Mouse (Mus musculus) large intestine, adult 2 months (tissue): ENCODE data around the gene Rrp36. TPM values are rescaled to one million over a fixed set of nuclear protein-coding genes. Genes with fewer than 3 reads are reported as not detected.

ENCODE experiments used
- DNase-seq: peaks from one replicate; pipeline ENCODE4 v3.0.0-alpha.2; 2012; ENCODE audit warnings: low read depth, low spot score
- WGBS: fragments of 180-500 bp; shearing (Covaris S2); methylation state at CpG from one replicate; pipeline ENCODE4 v1.1.7; 2018; 5-methylcytosine and 5-hydroxymethylcytosine counted together
- polyA plus RNA-seq: library from polyadenylated mRNA; depleted of rRNA; stranded (reverse); fragments of >200 nt; gene quantifications from 2 replicates; pipeline ENCODE4 v1.2.3, GENCODE M21; 2012; rRNA removed

The Rrp36 gene
- polyA plus RNA-seq, 1 experiment = 42.4 TPM

DNA sequence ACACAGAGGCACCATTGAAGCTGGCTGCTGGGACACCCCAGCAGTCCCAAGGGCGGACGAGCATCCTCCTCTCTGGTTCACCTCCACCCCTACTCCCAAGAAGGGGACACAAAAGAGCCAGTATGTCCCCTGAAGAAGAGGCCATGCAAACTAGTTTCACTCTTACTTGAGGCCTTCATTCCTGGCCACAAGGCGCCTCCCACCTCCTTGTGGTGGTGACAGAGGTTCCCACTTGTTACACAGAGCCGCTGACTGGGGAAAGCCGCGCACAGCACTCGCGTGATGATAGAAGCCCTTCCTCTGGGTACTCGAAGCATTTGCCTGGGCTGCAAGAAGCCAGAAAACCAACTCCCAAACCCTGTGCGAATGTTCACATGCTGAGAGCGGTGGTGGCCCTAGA, 51.9 kb downstream of the Rrp36 start:
- no peak for DNase-seq
- WGBS = 81% methylated on average over 11 of the region's 11 CpGs

DNA sequence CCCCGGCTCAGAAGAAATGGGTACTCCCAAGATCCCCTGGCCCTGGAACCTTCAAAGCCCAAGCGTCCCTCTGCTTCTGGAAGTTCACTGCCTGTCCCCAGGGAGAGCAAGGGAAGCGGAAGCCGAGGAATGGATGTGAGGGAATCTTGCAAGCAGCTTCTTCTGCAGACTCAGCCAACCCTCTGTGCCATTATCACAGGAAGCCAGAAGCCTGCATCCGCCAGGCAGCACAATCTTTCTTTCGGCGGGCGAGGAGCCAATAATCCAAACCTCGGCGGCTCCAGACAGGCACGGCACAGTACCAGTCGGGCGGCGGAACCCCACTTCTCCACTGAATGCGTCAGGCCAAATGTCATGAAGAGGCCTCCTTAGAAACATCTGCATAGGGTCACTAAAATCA, 52.8 kb downstream of the Rrp36 start:
- no peak for DNase-seq
- 66% methylated on average over 15 of the region's 15 CpGs for WGBS

DNA sequence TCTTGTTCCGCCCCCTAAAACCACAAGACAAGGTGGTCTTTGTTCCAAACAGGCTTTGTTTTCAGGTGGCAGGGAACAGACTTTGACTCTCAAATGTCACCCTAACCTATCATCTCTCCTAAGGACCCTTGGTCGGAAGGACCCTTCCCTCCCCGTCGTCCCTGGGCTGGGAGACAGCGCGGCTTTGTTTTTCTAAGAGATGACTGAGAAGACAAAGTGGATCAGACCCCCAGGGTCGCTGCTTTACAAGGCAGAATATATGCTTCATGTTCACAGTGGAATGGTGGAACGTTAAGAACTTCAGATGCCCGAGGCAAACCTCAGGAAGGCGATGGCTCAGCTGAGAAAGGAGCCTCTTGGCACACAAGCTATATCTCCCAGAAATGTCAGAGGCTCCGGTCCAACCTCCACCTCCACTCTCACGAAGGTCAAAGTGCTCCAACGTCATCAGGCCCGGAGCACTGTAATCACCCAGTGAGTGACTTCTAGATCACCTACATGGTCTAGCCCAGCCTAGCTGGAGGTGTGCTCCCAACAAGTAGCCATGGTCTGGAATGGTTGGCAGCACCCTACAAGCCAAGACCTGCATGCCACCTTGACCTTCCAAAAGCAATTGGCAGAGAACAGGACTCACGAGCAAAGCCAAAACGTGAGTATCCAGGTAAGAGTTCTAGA, 54.3 kb downstream of the Rrp36 start:
- no peak for DNase-seq
- 55% methylated on average over 16 of the region's 16 CpGs for WGBS

DNA sequence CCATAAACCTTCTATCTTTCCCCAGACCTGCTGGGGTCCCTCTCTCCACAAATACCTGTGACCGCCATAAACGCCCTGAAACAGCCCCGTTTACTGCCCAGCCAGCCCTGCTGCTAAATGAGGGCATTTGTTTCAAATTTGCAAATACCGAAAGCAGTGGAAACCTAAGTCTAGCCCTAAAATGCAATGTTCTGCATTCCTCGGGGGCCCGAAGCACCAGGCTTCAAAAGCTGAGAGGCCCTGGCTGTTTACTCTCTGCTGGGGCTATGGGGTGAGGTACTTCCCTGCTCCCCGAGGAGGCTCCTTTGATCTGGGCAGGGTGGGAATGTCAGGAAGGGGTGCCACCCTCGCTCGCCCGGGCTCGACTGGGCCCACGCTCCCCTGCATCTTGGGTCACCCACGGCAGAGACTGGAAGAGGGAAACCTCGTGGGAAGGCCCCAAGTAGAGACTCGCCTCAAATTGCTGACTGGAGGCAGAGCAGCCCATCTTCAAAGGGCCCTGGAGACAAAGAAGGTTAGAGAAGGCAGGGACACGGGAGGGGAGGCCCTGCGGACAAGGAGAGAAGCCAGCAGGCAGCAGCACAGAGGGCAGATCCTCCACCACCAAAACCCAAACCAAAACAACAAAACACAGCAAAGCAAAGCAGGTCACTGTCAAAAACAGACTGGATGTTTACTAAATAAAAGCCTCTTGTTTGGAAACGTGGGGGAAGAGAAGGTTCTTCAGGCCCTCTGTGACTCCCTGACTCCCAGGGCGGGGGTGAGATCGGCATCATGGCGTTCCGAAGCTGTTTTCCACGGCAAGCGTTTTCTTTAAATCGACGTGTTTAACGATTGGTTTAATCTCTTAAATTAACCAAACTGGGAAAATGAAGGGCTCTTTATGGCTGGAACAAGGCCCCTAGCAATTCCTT, 55.1 kb downstream of the Rrp36 start:
- DNase-seq = no peak
- 39% methylated on average over 27 of the region's 27 CpGs for WGBS

DNA sequence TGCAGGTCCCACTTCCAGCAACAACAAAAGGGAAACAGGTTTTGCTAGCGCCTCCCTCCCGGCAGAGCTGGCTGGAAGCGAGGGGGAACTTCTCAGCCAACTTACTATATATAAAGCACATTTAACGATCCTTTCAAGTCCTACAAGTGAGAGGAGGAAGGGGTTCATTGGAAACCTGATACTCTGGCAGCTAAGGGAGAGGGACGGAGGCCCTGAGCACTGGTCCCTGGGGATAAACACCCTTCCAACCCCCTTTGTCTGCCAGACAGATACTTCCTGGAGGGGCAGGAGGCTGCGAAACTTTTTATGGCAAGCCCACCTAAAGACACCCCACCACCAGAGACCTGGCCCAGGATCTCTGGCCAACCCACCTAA, 55.8 kb downstream of the Rrp36 start:
- no peak for DNase-seq
- WGBS = 45% methylated on average over 6 of the region's 6 CpGs

DNA sequence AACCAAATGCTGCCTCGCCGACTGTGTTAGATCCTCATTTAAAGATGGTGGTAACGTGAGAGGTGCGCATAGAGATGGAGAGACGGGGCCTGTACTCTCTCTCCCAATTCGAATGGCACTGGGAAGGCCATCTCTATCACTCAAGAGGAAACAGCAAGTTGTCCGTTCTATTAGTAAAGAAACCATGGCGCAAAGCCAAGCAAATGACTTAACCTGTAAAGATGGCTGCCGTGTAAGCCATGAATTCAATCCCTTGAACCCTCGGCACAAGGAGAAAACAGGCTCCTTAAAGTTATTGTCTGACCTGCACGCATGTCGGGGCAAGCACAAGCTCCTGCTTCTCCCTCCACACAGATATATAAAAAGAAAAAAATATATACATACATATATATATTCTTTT, 56.4 kb downstream of the Rrp36 start:
- 59% methylated on average over 12 of the region's 12 CpGs for WGBS
- no peak for DNase-seq

Other genes with a start within 250 kb of the Rrp36 start
- gene Crip3, start 245.4 kb downstream of the Rrp36 start, polyA plus RNA-seq = 0.60 and 0.83 TPM in 2 replicates
- gene Slc22a7, start 235.9 kb downstream of the Rrp36 start, polyA plus RNA-seq = not detected in 2 replicates
- 0.11 and 0.15 TPM in 2 replicates for gene Ttbk1, start 186.7 kb downstream of the Rrp36 start, polyA plus RNA-seq
- gene Dnph1, start 177.6 kb downstream of the Rrp36 start, polyA plus RNA-seq = 7.1 and 8.1 TPM in 2 replicates
- 4.1 and 6.1 TPM in 2 replicates for gene Cul9, start 128.0 kb downstream of the Rrp36 start, polyA plus RNA-seq
- 120 and 129 TPM in 2 replicates for gene Srf, start 118.2 kb downstream of the Rrp36 start, polyA plus RNA-seq
- 6.6 and 7.1 TPM in 2 replicates for gene Ptk7, start 44.8 kb downstream of the Rrp36 start, polyA plus RNA-seq
- gene Klc4, start 28.3 kb downstream of the Rrp36 start, polyA plus RNA-seq = 80.8 and 113 TPM in 2 replicates
- gene Mrpl2, start 28.1 kb downstream of the Rrp36 start, polyA plus RNA-seq = 73.1 and 99.3 TPM in 2 replicates
- 7.7 and 8.5 TPM in 2 replicates for gene Cul7, start 24.0 kb downstream of the Rrp36 start, polyA plus RNA-seq
- 83.7 and 90.1 TPM in 2 replicates for gene Mea1, start 4.4 kb upstream of the Rrp36 start, polyA plus RNA-seq
- gene Klhdc3, start 6.6 kb upstream of the Rrp36 start, polyA plus RNA-seq = 79.1 and 90.0 TPM in 2 replicates
- gene Ppp2r5d, start 30.8 kb upstream of the Rrp36 start, polyA plus RNA-seq = 86.8 and 108 TPM in 2 replicates
- gene Pex6, start 37.1 kb upstream of the Rrp36 start, polyA plus RNA-seq = 46.8 and 49.9 TPM in 2 replicates
- 0.94 and 1.5 TPM in 2 replicates for gene Gnmt, start 54.8 kb upstream of the Rrp36 start, polyA plus RNA-seq
- 34.9 and 38.8 TPM in 2 replicates for gene Cnpy3, start 77.9 kb upstream of the Rrp36 start, polyA plus RNA-seq
- not detected in 2 replicates for gene Ptcra, start 89.4 kb upstream of the Rrp36 start, polyA plus RNA-seq
- gene 2310039H08Rik, start 98.3 kb upstream of the Rrp36 start, polyA plus RNA-seq = 67.3 and 82.3 TPM in 2 replicates
- gene Rpl7l1, start 108.3 kb upstream of the Rrp36 start, polyA plus RNA-seq = 27.2 and 28.5 TPM in 2 replicates
- 5.4 and 11.4 TPM in 2 replicates for gene Bicral, start 184.1 kb upstream of the Rrp36 start, polyA plus RNA-seq
- 16.0 and 18.2 TPM in 2 replicates for gene Tbcc, start 216.3 kb upstream of the Rrp36 start, polyA plus RNA-seq
- gene Prph2, start 236.1 kb upstream of the Rrp36 start, polyA plus RNA-seq = not detected in 2 replicates